8 mouse cellular contexts compared by ENCODE assay signal in the genomic region with DNA sequence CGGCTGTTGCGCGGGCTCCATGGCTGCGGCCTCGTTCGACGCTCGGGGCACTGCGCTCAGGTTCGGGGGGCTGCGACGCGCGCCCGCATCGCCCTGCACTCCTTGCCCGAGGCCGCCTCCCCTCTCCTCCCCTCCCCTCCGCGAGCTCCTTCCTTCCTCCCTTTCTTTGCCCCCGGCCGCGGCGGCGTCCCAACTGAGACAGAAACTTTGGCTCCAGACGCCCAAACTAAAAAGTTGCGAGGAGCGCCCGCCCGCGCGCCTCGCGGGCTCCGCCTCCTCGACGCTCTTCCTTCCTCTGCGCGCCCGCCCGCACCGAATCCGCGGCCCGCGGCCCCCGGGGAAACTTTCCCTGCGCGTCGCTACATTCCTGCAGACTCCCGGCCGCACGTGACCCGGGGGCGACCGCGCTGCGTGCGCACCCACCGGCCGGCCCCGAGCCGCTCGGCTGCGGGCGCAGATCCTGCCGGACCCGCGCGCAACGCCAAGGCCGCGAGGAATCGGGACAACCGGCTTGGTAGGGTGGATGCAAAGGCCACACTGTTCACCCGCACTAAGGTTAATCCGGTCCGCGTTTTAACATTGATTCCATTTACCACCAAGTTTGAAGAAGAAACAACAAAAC. TPM values are rescaled to one million over a fixed set of nuclear protein-coding genes. Genes with fewer than 3 reads are reported as not detected.
DNase-seq lines count a peak whose midpoint lies in the region; ATAC-seq and TF ChIP-seq lines count a peak whose summit lies in the region.

TSS of gene Yap1 (minus strand) at position 227 of the 622 bp plus-strand sequence.

- WGBS in hindbrain, postnatal 0 days, result 0% methylated on average over 73 of the region's 79 CpGs

- TF ChIP-seq CTCF in hindbrain, postnatal 0 days (IDR thresholded peaks at IDR 0.05; ENCODE audit: low read depth), result no peak
- no peak for TF ChIP-seq CTCF in left cerebral cortex, adult 2 months (IDR thresholded peaks at IDR 0.05)

- intact Hi-C loops in left cerebral cortex, adult 2 months (cut with DNase I), result no loop called here

- no peaks in the 10 kb centered on the region for H3K9me3 ChIP-seq in hindbrain, postnatal 0 days (ENCODE audit: low read length)

- peak within 1 kb of the TSS; percentile 65 for H3K9ac ChIP-seq in hindbrain, postnatal 0 days (replicated peaks; ENCODE audit: low read length)

- H3K27me3 ChIP-seq in hindbrain, postnatal 0 days (ENCODE audit: insufficient read depth, low read length), result no peaks in the 10 kb centered on the region

- H3K4me1 ChIP-seq in hindbrain, postnatal 0 days (ENCODE audit: insufficient read depth, low read length), result no peaks in the 10 kb centered on the region

- no peaks in the 10 kb centered on the region for H3K36me3 ChIP-seq in hindbrain, postnatal 0 days (ENCODE audit: insufficient read depth, low read length)

- peak within 1 kb of the TSS; percentile 73 for H3K4me2 ChIP-seq in hindbrain, postnatal 0 days (ENCODE audit: low read depth, low read length)

- H3K4me3 ChIP-seq in hindbrain, postnatal 0 days (ENCODE audit: low read length), result peak within 1 kb of the TSS; percentile 76
- H3K4me3 ChIP-seq in left cerebral cortex, adult 2 months, result peak within 1 kb of the TSS; percentile 70

- peak; percentile 64 for ATAC-seq in common myeloid progenitor, adult 5-6 weeks (replicated peaks; ENCODE audit: low read depth, poor library complexity, severe bottlenecking)
- ATAC-seq in hindbrain, postnatal 0 days, result peak; percentile 92
- peak; percentile 35 for ATAC-seq in megakaryocyte, adult 5-6 weeks (ENCODE audit: poor library complexity, severe bottlenecking)

- DNase-seq in WW6 (ENCODE audit: low read depth, low spot score), result peak; percentile 88
- peak; percentile 94 for DNase-seq in gastrocnemius, postnatal 10 days
- peak; percentile 90 for DNase-seq in hindbrain, postnatal 0 days (ENCODE audit: low spot score)
- DNase-seq in left cerebral cortex, adult 2 months (ENCODE audit: extremely low spot score in 1 of 2, low spot score in 2 of 2), result peak; percentile 79 to 82
- peak; percentile 83 for DNase-seq in right cerebral cortex, postnatal 14 days
- peak; percentile 93 to 94 for DNase-seq in urinary bladder, postnatal 4 days (ENCODE audit: low spot score in 2 of 2)

- peak within 1 kb of the TSS; percentile 87 for H3K27ac ChIP-seq in hindbrain, postnatal 0 days
- H3K27ac ChIP-seq in left cerebral cortex, adult 2 months, result peak within 1 kb of the TSS; percentile 64

RNA-seq across cellular contexts. Expression of gene Yap1, which starts in this region (rescaled TPM):
- 0.14 TPM in 1 of 2 replicates, not detected in the other for total RNA-seq in common myeloid progenitor, adult 5-6 weeks (2017)
- total RNA-seq in gastrocnemius, postnatal 10 days (2021), result 10 to 100 TPM; 64.7 to 73.7 TPM
- total RNA-seq in hindbrain, postnatal 0 days (2014; rRNA removed), result 10.9 and 22.2 TPM in 2 replicates
- polyA plus RNA-seq in hindbrain, postnatal 0 days (2015; fragmentation: Nextera tagmentation; extraction: Ambion mirVana), result 6.3 and 6.7 TPM in 2 replicates
- 10 to 100 TPM; 16.1 to 17.5 TPM for total RNA-seq in left cerebral cortex, adult 2 months (2021)
- not detected in 2 replicates for total RNA-seq in megakaryocyte, adult 5-6 weeks (2015)
- total RNA-seq in megakaryocyte, adult 5-6 weeks (2017), result 0.04 TPM in 1 of 2 replicates, not detected in the other

Comparison
In these comparisons a context has a peak if more than half of its experiments do, and no peak if none do; other contexts are left out.
1. Peak in every context shown above with its lines: DNase-seq, ATAC-seq, H3K4me3 ChIP-seq and H3K27ac ChIP-seq.
2. RNA of gene Yap1 (total RNA-seq): 64.7 to 73.7 TPM in gastrocnemius, postnatal 10 days, 10.9 to 22.2 TPM in hindbrain, postnatal 0 days and 16.1 to 17.5 TPM in left cerebral cortex, adult 2 months; 0.14 TPM in common myeloid progenitor, adult 5-6 weeks and 0.04 TPM in megakaryocyte, adult 5-6 weeks; every median in the first group is over 10 times any median in the second.
3. Peak in ATAC-seq in common myeloid progenitor, adult 5-6 weeks; RNA of the gene not detected or under 1 TPM.
4. Peak in ATAC-seq in megakaryocyte, adult 5-6 weeks; RNA of the gene not detected or under 1 TPM.
5. ATAC-seq: peak in every context shown above with its lines; median percentile 92 in hindbrain, postnatal 0 days; 64 in common myeloid progenitor, adult 5-6 weeks; 35 in megakaryocyte, adult 5-6 weeks.